Mouse (Mus musculus) frontal cortex, postnatal 10 days (tissue): ENCODE data around the gene Psmd5.
"Not testable (repeated sequence)": the region's sequence is repeated elsewhere in the genome, so short reads cannot be mapped to it uniquely, and the experiment has no call there.

ENCODE experiments used
- DNase-seq, 2 experiments: peaks; one replicate each; pipeline ENCODE4 v3.0.0; 2022; ENCODE audit warnings: low spot score in 2 of 2, mixed read lengths in 1 of 2

The Psmd5 gene

DNA sequence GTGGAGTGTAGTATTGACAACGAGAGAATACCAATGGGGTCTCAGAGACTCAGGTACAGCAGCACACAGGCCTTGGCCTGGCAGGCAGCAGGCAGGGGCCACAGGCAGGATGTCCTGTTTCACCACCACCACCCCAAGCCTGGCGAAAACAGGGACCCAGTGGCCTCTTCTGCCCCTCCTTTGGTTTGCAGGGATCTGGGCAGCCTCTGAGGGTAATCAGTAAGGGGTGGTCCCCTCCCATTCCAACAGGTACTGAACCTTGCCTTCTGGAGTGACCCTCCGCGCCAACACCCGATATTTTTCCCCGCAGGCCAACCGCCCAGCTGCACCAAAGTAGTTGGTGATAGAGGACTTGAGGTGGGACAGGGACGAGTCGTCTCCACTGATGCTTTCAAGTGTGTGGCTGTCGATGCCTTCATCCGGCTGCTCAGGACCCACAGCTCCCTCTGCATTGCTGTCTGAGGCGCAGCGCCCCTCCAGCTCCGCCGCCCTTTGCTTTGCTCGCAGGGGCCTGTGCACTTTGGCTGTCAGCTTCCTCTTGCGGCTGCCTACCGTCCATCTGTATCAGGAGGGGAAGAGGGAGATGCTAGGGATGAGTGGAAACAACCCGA is 20.8 kb upstream of the Psmd5 start:
- no peak for DNase-seq

DNA sequence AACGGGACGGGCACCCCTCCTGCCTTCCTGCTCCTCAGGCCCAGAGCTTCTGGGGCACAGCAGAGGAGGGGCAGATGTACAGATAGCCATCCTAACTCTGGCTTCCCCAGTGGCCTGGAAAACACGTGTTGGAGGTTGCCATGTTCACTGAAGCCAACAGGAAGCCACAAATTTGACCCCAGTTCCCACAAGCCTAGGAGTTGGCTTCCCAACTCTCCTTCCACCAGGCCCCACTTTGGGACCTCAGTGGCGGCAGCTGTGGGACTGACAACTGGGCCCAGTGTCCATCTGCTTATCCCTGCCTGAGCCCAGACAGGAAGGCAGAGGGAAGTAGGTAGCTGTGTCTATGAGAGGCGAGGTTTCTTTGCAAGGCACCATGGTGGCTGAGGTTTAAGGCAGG is 19.2 kb upstream of the Psmd5 start:
- no peak for DNase-seq

DNA sequence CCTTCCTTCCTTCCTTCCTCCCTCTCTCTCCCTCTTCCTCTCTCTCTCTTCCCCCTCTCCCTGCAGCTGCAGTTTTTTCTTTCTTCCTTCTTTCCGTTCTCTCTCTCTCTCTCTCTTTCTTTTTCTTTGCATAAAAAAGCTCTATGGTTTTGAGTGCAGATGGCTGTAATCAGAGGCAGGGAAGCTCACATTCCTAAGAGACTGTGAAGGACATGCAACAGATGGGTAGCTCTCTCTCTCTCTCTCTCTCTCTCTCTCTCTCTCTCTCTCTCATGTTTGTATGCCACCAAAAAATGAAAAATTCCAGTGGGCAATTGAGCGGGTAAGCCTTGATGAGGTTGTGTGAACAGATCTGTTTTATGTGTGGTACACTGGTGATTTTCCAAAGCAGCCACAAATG is 9.4 kb upstream of the Psmd5 start:
- no peak for DNase-seq

DNA sequence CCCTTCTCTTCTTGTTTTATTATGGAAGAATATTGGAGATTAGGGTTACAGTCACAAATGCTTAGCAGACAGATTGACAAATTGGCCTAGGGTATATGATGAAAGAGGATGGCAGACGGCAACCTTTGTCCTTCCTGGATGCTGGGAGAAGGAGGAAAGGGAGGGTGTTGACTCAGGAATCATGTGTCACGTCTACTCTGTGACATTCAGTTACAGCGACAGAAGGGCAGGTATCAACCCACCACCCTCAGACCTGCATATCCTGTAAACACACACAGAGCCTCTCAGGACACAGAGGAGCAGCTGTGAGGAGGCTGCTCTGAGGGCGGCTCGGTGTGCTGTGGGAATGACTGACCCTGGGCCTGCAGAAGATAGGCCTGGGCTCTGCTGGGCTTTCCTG is 8.4 kb upstream of the Psmd5 start:
- DNase-seq = no peak

DNA sequence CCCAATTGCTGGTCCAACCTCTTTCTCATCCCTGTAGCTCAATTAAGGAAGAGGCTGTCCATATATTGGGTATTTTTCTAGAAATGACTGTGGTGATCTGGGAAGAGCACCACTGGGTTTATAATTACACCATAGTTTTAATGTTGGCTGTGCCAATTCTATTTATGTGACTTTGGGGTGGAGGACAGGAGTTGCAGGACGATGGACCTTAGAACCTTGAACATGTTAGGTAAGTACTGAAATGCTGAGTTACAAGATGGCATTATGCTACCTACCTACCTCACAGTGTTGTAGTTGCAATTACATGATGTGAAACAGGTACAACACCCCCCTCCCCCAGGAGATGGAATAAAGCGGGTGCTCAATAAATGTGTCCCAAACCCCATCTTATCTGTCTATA is 8.0 kb upstream of the Psmd5 start:
- no peak for DNase-seq

- DNase-seq = no peak
Observed at GRCm38 (mm10) chr2:34880054-34880453, 5.3 kb upstream of the Psmd5 start.

DNA sequence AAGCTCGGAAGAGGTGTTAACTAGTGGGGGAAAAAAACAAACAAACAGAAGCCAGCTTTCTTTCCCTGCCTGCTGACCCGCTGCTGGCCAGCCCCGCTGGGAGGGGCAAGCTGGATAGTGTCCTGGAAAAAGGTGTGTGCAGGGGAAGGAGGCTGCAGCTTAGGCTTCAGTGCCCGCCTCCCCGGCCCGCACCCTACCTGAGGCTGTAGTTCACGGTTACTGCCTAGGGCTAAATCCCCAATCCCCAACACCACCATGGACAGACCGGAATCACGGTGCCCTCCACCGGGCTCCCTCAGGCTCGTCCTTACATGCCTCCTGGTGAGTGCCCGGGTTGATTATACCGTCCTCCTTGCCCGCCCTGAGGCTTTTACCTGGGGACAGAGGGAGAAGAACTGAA is 497 bp downstream of the Psmd5 start, which contains the start of gene Cutal:
Gene Cutal, plus strand, starts transcription at position 126 of the 400 bp plus-strand sequence.
- no peak for DNase-seq

DNA sequence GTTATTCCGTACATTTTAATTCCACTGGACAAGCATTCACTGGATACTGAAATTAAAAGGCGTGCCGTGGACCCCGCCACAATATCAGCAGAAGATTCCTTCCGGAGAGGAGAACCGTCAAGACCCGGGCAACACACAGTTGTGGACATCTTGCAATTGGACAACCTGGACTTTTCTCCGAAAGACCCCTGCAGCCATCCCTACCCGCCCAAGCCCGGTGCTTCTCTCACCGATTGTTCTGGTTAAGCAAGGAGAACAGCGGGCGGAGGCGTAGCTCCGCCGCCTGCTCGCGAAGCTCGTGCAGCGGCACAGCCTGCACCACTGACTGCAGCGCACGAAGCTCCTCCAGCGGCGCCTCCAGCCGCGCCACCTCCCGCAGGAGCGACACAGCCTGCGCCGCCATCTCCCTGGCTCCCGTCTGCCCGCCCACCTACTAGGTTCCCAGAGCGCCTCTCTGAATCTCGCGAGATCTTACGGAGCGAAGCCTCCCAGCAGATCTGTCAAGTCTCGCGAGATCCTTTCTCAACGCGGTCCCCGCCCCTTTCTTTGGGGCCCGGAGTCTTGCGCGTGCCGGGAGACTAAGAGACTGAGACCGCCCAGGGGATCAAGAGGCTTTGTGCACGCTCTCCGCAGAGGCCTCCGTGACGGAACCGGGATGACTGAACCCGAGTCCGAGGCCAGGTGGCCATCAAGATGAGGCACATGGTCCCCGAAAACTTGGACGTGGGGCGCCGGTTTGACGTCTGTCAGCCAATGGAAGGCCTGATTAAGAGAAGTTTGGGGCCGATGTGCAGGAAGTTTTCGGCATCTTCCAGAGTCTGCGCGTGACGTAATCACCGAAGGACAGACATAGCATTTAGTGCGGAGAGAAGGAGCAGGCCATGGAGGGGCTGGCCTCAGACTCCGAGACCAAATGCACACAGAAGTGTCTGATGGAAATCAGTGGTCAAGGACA is 4.0 kb downstream of the Psmd5 start:
- DNase-seq = peak; percentile 91 to 92

DNA sequence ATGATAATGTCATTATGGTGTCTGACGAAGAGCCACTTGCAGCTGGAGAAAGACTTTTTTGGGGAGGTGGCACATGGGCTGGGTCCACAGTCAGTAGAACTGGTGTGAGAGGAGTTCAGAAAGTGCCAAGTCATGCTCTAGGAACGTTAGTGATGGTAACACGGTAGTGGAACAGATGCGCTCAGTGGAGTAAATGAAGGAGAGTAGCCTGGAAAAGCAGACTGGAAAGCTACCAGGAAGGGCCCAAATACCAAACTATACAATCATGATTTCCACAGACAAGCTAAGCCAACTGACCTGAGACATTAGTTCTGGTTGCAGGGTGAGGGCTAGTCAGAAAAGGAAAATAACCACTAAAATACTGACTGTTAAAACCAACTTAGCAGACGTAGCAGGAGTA is 5.1 kb downstream of the Psmd5 start:
- no peak for DNase-seq

GRCm38 (mm10) chr2:34857728-34858127 is 17.0 kb downstream of the Psmd5 start:
- no peak for DNase-seq

GRCm38 (mm10) chr2:34855265-34855664 is 19.5 kb downstream of the Psmd5 start:
- no peak for DNase-seq

- no peak for DNase-seq
Observed at GRCm38 (mm10) chr2:34847702-34848101, 27.1 kb downstream of the Psmd5 start.

GRCm38 (mm10) chr2:34843211-34843939 is 31.4 kb downstream of the Psmd5 start:
- DNase-seq = no peak

GRCm38 (mm10) chr2:34841706-34842105 is 33.1 kb downstream of the Psmd5 start:
- peak; percentile 32 to 52 for DNase-seq

DNA sequence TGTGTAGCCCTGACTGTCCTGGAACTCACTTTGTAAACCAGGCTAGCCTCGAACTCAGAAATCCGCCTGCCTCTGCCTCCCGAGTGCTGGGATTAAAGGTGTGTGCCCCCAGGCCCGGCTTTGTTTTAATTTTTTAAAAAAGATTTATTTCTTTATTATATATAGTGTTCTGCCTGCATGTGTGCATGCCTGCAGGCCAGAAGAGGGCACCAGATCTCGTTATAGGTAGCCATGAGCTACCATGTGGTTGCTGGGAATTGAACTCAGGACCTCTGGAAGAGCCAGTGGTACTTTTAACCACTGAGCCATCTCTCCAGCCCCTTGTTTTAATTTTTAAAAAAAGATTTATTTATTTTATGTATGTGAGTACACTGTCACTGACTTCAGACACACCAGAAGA is 34.6 kb downstream of the Psmd5 start:
- DNase-seq = not testable (repeated sequence)

DNA sequence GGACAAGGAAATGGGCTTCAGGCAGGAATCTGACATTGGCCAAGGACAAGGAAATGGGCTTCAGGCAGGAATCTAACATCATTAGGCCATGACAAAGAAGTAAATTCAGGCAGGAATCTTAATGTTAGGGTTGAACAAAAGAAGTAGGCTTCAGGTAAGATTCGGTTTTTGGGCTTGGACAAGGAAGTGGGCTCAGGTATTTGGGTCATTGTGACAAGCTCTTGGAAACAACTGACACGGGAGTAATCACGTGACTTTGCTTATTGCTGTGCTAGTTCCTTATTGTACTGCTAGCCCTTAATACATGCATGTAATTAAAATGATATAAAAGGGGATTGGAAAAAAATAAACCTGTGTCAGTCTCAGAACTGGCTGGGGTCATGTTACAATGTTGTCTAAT is 39.1 kb downstream of the Psmd5 start:
- DNase-seq = no peak

DNA sequence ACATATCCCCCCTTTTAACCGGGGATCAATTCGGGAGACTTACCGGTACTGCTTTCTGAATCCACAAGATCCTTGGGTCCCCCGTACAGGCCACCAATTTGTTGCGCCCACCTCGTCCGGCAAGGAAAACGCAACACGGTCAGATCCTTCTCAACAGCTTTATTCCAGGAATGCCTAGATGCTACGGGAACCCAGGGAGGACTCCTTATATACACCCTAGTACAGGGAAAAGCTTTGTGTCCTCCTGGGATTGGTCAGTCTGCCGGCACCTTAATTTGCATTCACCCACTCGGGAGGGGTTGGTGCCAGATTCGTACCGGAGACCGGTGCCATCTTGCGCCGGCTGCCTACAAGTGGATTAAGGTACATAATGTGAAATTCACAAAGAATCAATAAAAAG is 41.1 kb downstream of the Psmd5 start:
- no peak for DNase-seq

GRCm38 (mm10) chr2:34832766-34833457 is 41.9 kb downstream of the Psmd5 start, which contains the start of gene Gm34653:
Gene Gm34653 (plus strand): TSS chr2:34833007.
- DNase-seq = not testable (repeated sequence)

DNA sequence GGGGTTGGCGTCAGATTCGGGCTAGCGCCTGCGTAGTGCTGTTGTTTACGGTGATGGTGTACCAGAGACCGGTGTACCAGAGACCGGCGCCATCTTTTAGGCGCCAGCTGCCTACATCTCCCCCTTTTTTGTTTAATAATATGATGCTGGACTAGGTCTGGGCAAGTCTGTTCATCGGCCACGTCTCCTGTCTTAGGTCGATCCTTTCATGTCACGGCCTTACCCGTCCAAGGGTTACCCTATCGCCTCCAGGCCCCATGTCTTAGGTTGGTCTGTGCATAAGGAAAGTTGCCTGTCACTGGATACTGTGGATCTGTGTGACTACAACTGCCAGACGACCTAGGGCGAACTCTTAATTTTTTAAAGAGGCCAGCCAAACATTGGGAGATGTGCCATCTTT is 44.7 kb downstream of the Psmd5 start:
- DNase-seq = not testable (repeated sequence)

DNA sequence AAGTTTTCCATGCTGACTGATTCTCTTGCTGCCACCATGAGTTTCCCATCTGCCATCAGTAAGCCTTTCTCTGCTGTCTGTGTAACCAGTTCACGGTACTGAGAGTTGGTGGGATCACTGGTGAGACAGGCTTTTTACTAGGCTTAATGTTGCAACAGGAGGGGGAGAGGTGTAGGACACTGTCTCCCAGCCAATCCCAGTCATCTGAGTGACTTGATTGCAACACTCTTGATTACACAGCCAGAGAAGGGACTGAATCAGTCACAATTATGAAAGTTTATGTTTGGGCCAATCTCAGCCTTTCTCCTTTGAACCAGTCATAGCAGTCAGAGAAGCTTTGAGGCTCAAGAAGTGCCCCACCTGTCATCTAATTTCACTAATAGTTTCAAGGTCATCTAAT is 46.7 kb downstream of the Psmd5 start:
- no peak for DNase-seq

GRCm38 (mm10) chr2:34827591-34827990 is 47.2 kb downstream of the Psmd5 start:
- no peak for DNase-seq
